Mouse (Mus musculus) forebrain, embryonic 13.5 days (tissue): ENCODE results near the gene Tns3. TPM values are rescaled to one million over a fixed set of nuclear protein-coding genes. Genes with fewer than 3 reads are reported as not detected.
A peak's percentile ranks its signal among the peaks of the same experiment; 100 is the strongest.

Experiments
- ATAC-seq: fragments of 200-750 bp; cut with Nextera tagmentation; 2 replicates; pipeline ENCODE4 v1.8.0; 2017
- H3K27ac ChIP-seq: fragments of 300-500 bp; sonication (generic); 2 replicates; pipeline ENCODE4 v1.5.1; 2015; ENCODE audit warnings: inconsistent platforms, mild to moderate bottlenecking, moderate library complexity
- H3K27me3 ChIP-seq: fragments of 300-500 bp; sonication (generic); 2 replicates; pipeline ENCODE4 v1.6.1; 2015; ENCODE audit warnings: mild to moderate bottlenecking, inconsistent platforms
- H3K36me3 ChIP-seq: fragments of 300-500 bp; sonication (generic); 2 replicates; pipeline ENCODE4 v1.6.1; 2015; ENCODE audit warnings: mild to moderate bottlenecking, inconsistent platforms; ENCODE audit not compliant: poor library complexity, severe bottlenecking
- H3K4me1 ChIP-seq: fragments of 300-500 bp; sonication (generic); 2 replicates; pipeline ENCODE4 v1.6.1; 2015; ENCODE audit warnings: inconsistent platforms
- H3K4me2 ChIP-seq: fragments of 300-500 bp; sonication (generic); 2 replicates; pipeline ENCODE4 v1.6.1; 2015; ENCODE audit warnings: inconsistent platforms, mild to moderate bottlenecking, moderate library complexity
- H3K4me3 ChIP-seq: fragments of 300-500 bp; sonication (generic); 2 replicates; pipeline ENCODE4 v1.5.1; 2015; ENCODE audit warnings: mild to moderate bottlenecking, inconsistent platforms
- H3K9ac ChIP-seq: fragments of 300-500 bp; sonication (generic); 2 replicates; pipeline ENCODE4 v1.6.1; 2015; ENCODE audit warnings: mild to moderate bottlenecking, inconsistent platforms
- H3K9me3 ChIP-seq: fragments of 300-500 bp; sonication (generic); replicated peaks from 2 replicates; pipeline ENCODE4 v1.6.1; 2016; ENCODE audit warnings: inconsistent platforms
- WGBS: fragments of 180-500 bp; shearing (Covaris S2); methylation state at CpG from one replicate; pipeline ENCODE4 v1.1.7; 2015; 5-methylcytosine and 5-hydroxymethylcytosine counted together
- polyA plus RNA-seq: library from polyadenylated mRNA; unstranded; fragments of >200 nt; fragmentation: Nextera tagmentation; extraction: Ambion mirVana; gene quantifications from 2 replicates; pipeline ENCODE4 v1.2.1, GENCODE M21; 2015

The Tns3 gene
- polyA plus RNA-seq, 1 experiment from 2014 or later: 6.6 TPM

DNA sequence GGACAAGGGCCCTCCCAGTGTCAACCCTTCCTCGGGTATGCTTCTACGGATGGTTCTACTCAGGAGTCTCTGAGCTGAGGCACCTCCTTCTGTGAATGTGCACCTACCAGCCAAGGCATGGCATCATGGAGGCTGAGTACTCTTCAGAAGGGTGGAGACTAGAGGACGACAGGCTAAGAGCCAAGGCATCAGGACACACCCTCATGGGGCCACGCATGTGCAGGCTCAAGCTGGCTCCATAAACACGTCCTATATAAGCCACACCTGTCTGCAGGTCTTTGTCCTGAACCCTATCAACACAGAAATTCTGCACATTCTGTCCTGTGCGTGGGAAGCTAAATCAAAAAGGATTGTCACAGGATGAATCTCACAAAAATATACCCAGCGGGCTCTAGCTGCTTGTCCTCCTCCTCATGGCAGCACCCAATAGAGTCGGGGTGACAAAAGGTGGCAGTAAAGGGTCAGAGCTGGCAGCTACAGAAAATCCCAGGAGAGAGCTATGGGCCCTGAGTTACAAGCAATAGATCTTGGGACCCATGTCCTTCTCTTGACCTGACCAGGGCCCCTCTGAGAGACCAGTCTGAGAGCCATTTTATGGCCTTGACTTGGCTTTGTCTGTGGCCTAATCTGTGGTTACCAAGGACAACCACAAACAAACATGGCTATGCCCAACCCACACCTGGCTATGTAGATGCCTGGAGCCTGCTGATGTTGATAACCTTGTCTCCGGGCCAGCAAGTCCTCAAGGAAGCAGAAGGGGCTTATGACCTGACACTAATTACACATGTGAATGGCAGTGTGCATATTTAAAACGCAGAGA lies 82.0 kb downstream of the Tns3 start:
- Histone ChIP-seq H3K9me3 (no peaks in the 10 kb centered on the region), H3K27me3 (no peaks in the 10 kb centered on the region), H3K4me1 (peaks cover 28% of the 10 kb centered on the region), H3K4me3 (no peak overlapping the region), H3K27ac (no peak overlapping the region), H3K9ac (no peak overlapping the region), H3K36me3 (no peaks in the 10 kb centered on the region), H3K4me2 (no peak overlapping the region)
- ATAC-seq: no peak
- 89% methylated on average over 10 of the region's 10 CpGs for WGBS

DNA sequence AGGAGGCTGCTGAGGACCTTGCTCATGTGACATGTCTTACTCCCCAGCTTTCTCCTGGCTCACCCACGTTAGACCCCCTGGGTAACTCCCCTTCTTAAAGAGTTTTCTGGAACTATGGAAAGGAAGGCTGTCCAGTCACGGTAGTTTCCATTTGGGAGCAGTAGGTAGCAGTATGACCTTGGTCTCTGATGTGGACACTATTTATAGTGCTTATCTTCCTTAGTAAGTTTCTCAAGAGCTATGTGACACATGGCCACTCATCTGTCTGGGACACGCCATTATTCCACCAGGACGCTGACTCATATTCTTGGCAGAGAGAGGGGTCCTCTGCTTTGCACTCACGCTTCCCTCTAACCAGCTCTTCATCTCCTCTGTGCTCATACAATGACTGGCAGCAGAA lies 84.5 kb downstream of the Tns3 start:
- H3K9me3 ChIP-seq: no peaks in the 10 kb centered on the region
- H3K36me3 ChIP-seq: no peaks in the 10 kb centered on the region
- WGBS: 85% methylated on average over 5 of the region's 5 CpGs
- H3K9ac ChIP-seq: no peak overlapping the region
- no peak for ATAC-seq
- no peak overlapping the region for H3K4me2 ChIP-seq
- no peaks in the 10 kb centered on the region for H3K27me3 ChIP-seq
- H3K4me1 ChIP-seq: peaks cover 6% of the 10 kb centered on the region
- H3K4me3 ChIP-seq: no peak overlapping the region
- H3K27ac ChIP-seq: no peak overlapping the region

DNA sequence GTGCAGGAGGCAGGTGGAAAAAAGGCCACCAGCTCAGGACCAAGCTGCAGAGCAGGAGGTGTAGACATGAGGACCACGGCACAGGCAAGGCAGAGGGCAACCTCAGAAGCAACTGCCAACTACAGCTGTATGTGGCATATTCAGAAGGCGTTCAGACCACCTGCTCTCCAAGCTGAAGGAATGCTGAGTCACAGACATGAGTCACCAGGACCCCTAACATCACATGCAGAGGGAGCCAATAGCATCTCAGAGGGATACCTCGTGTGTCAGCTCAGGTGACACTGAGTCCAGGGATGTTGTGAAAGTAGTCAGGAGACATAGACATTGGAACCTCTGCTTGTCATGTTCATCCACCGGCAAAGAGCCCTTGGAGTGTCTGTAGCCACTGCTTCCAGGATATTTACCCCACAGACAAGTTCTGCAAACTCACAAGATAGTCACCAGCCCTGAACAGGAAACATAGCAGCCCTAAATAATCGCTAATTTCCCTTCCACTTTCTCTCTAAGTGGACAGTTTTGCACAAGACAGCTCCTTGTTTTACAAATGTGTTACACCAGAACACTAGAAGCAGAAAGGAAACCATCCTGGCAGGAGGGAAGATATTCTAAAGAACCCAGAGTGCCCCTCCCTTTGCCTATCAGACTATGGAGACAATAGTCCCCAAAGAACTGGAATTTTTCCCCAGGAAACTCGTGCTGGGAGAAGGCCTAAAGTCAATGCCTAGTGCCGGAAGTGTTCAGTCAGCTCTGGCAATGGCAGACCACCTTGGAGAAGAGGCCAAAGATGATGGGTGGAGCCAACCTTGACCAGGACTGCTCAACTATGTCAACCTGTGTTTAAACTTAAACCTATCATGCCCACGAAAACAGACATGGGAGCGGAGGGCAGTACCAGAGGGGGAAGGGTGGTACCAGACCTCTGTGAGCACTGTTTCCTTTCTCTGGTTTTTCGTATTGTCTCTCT lies 88.8 kb downstream of the Tns3 start:
- 69% methylated on average over 10 of the region's 10 CpGs for WGBS
- ATAC-seq: no peak
- no peak overlapping the region for H3K27ac ChIP-seq

DNA sequence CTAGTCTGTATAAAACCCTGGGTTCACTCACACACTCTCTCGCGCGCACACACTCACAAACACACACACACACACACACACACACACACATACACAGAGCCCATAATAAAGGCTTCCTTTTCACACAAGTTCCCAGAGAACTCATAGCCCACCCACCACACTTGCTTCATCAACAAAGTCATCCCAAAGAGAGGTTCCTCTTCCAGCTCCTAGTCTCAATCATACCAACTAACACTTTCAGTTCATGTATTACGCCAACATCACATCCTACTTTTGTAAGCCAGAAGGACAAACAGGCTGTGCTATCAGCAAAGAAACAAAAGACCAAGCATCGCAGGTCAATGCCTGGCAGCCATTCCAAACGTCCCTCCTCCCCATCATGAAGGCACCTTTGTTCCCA lies 89.8 kb downstream of the Tns3 start:
- no peak overlapping the region for H3K9ac ChIP-seq
- no peak for ATAC-seq
- WGBS: 80% methylated on average over 6 of the region's 6 CpGs
- H3K27ac ChIP-seq: no peak overlapping the region
- no peaks in the 10 kb centered on the region for H3K27me3 ChIP-seq
- H3K9me3 ChIP-seq: no peaks in the 10 kb centered on the region
- H3K4me1 ChIP-seq: peaks cover 6% of the 10 kb centered on the region; the same call in 1 of the 2 replicates
- no peaks in the 10 kb centered on the region for H3K36me3 ChIP-seq
- H3K4me2 ChIP-seq: no peak overlapping the region
- no peak overlapping the region for H3K4me3 ChIP-seq

More for the DNA sequence above, 88.8 kb downstream of the Tns3 start:
- H3K36me3 ChIP-seq: no peaks in the 10 kb centered on the region
- no peak overlapping the region for H3K4me3 ChIP-seq
- no peaks in the 10 kb centered on the region for H3K9me3 ChIP-seq
- no peaks in the 10 kb centered on the region for H3K27me3 ChIP-seq
- no peak overlapping the region for H3K4me2 ChIP-seq
- no peaks in the 10 kb centered on the region for H3K4me1 ChIP-seq
- no peak overlapping the region for H3K9ac ChIP-seq

DNA sequence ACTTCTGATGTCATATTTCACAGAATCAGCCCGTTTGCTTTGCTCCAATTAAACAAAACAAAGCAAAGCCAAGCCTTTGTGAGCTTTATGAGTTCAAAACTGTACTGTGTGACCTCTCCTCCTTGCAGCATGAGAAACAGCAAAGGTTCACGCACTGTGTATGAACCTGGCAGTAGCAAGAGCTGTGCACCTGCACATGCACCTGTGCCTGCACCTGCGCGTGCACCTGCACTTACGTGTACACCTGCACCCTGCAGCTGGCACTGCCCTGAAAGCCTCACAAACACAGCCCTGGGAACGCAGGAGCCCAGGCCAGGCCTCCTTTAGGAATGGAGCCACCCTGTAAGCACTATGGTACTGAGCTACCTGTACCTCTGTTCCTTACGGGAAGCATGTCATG lies 91.6 kb downstream of the Tns3 start:
- Histone ChIP-seq H3K4me3 (no peak overlapping the region), H3K27ac (no peak overlapping the region), H3K4me1 (peaks cover 14% of the 10 kb centered on the region), H3K4me2 (no peak overlapping the region), H3K36me3 (no peaks in the 10 kb centered on the region), H3K9me3 (no peaks in the 10 kb centered on the region), H3K27me3 (no peaks in the 10 kb centered on the region), H3K9ac (no peak overlapping the region)
- 88% methylated on average over 7 of the region's 7 CpGs for WGBS
- no peak for ATAC-seq

DNA sequence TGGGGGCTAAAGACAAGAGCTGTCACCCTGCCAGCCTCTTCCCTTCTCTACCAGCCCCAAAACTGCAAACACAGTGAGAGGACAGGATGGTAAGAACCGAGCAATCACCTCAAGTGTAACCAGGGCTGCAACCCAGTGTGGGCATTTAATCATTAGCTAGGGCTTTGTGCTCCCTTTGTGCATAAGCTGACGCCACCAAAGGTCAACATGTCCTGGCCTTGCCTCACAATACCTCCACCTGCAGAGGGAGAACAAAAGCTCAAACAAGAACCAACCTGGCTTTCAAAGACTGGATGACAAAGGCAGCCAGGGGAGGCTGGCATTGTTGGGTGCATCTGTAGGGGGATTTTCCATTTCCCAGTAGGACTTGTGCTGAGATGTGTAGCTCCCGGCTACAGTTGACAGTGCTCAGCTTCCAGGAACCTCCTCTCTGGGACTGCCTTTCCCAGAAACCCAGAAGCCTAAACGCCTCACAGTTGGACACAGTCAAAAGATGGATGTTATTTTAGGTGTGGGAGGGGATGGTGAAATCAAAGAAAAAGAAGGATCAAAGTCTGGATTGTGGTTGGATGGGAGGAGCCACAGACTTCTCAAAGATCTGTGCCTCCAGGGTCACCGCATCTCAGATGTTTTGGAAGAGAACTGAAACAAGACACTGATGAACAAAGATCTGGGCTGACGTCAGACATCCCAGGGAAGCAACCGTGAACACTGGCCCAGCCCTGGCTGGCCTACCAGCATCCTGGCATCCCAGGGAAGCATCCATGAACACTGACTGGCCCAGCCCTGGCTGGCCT lies 94.9 kb downstream of the Tns3 start:
- Histone ChIP-seq H3K4me2 (no peak overlapping the region), H3K9ac (no peak overlapping the region), H3K4me1 (peaks cover 14% of the 10 kb centered on the region), H3K27ac (no peak overlapping the region), H3K36me3 (no peaks in the 10 kb centered on the region), H3K9me3 (0 out of 2 replicates have a peak, but pooled peaks cover 5% of the 10 kb centered on the region), H3K27me3 (no peaks in the 10 kb centered on the region), H3K4me3 (no peak overlapping the region)
- WGBS: 12% methylated on average over 7 of the region's 7 CpGs
- ATAC-seq: peak; percentile 19; the same call in 1 of the 2 replicates

DNA sequence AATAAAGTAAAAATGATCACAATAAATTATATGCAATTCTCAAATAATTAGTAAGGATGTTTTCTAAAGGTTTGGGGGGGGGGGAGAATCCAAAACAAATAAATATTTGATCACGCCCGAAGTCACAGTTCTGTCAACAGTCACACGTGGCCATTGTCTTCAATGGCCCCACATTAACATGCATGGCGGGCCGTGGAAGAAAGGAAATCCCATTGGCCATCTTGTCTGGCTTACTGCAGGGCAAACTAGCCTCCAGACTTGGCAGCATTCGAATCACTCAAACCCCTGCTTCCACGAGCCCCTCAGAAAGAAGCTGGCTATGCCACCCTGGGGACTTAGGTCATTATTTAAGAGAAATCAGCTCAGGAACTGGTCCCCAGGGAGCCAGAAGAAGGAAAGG lies 95.5 kb downstream of the Tns3 start:
- H3K9ac ChIP-seq: no peak overlapping the region
- WGBS: 32% methylated on average over 7 of the region's 7 CpGs
- 0 out of 2 replicates have a peak, but pooled peaks cover 5% of the 10 kb centered on the region for H3K9me3 ChIP-seq
- H3K36me3 ChIP-seq: no peaks in the 10 kb centered on the region
- peaks cover 14% of the 10 kb centered on the region for H3K4me1 ChIP-seq
- no peak overlapping the region for H3K4me3 ChIP-seq
- H3K27ac ChIP-seq: no peak overlapping the region
- H3K4me2 ChIP-seq: no peak overlapping the region
- no peak for ATAC-seq
- H3K27me3 ChIP-seq: no peaks in the 10 kb centered on the region

DNA sequence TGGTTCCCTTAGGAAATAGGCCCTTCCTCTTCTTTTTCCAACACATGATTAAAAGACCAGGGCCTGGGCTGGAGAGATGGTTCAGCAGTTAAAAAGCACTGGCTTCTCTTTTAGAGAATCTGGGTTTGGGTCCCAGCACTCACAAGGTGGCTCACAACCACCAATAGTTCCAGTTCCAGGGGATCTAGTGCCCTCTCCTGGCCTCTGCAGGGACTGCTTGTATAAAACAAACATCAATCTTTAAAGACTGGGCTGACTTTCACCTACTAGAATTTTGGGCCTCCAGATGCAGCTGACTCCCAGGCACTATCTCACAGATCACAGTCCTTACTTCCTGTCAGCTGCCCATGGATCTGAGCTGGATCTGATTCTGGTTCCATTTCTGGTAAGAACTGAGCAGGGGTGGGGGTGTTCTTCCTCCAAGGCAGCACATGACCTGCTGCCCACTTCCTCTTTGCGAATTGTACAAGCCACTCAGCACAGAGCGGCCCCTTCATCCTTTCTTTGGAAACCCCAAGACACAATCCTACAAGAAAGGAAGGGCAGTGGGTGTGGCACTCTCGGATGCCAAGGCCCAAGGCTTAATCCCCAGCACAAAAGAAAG lies 98.0 kb downstream of the Tns3 start:
- ATAC-seq: no peak
- no peaks in the 10 kb centered on the region for H3K27me3 ChIP-seq
- no peak overlapping the region for H3K4me2 ChIP-seq
- no peak overlapping the region for H3K9ac ChIP-seq
- peaks cover 16% of the 10 kb centered on the region for H3K4me1 ChIP-seq
- H3K9me3 ChIP-seq: 0 out of 2 replicates have a peak, but pooled peaks cover 5% of the 10 kb centered on the region
- no peak overlapping the region for H3K27ac ChIP-seq
- H3K4me3 ChIP-seq: no peak overlapping the region
- 42% methylated on average over 3 of the region's 3 CpGs for WGBS
- H3K36me3 ChIP-seq: no peaks in the 10 kb centered on the region

DNA sequence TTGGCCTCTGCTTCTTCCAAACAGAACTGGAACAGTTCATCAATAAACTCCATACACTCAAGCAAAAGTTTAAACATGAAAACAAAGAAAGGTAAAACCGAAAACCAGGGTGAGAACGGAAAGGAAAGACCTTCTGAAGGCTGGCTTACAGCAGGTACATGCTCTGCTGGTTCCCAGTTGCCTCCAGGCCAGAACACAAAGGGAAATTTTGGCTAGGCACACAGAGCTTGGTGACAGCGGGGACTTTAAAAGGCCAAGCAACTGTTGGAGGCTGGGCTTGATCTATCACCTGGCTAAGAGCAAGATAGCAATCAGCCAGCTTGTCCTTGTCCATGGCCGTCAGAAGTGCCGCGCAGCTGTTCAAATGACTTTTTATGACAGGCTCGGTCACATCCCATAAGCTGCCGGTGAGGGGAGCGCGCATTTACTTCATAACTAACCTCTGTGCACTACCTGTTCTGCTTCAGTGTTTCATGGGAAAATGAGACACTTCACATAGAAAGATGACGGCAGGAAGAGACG lies 105.5 kb downstream of the Tns3 start:
- no peaks in the 10 kb centered on the region for H3K27me3 ChIP-seq
- peaks cover 15% of the 10 kb centered on the region for H3K4me1 ChIP-seq
- H3K9me3 ChIP-seq: no peaks in the 10 kb centered on the region
- no peak overlapping the region for H3K27ac ChIP-seq
- no peak overlapping the region for H3K4me3 ChIP-seq
- 94% methylated on average over 12 of the region's 12 CpGs for WGBS
- no peak overlapping the region for H3K9ac ChIP-seq
- no peak overlapping the region for H3K4me2 ChIP-seq
- ATAC-seq: no peak
- no peaks in the 10 kb centered on the region for H3K36me3 ChIP-seq

DNA sequence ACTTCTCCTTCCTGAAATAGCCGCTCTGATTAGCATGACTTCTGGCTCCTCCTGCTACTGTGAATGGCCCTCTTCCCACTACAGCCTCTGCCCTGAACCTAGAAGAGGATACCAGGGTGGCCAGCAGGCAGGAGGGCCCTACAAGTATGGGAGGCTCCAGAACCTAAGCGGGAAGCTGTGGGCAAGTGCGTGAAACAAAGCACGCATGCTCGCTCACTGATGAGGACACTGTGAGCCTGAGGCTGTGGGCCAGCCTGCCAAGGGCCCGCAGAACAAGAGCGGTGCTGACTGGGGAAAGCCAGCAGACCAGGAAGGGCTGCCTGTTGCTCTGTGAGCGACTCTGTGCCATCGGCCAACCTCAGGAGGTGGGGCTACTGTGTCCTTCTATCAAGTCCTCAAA lies 106.1 kb downstream of the Tns3 start:
- no peak overlapping the region for H3K27ac ChIP-seq
- peaks cover 15% of the 10 kb centered on the region for H3K4me1 ChIP-seq
- no peak overlapping the region for H3K4me3 ChIP-seq
- H3K36me3 ChIP-seq: no peaks in the 10 kb centered on the region
- WGBS: 88% methylated on average over 9 of the region's 9 CpGs
- H3K27me3 ChIP-seq: no peaks in the 10 kb centered on the region
- H3K9ac ChIP-seq: no peak overlapping the region
- H3K4me2 ChIP-seq: no peak overlapping the region
- no peak for ATAC-seq
- H3K9me3 ChIP-seq: no peaks in the 10 kb centered on the region

DNA sequence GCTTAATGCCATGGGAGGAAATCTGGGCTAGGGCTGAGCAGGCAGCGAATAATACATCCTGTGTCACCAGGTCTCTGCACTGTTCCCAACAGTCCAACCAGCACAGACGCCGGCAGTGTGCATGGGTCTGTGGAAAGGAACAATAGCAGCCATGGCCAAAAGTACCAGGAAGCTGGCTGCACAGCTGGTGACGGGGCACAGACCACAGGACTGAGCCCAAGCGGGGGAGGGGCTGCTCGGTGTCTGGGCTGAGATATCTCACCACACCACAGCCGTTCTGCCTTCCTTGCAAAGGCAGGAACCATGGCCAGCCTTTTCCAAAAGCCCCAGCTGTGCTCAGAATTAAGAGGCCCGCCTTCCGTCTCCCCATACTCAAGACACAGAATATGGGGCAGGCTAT lies 107.3 kb downstream of the Tns3 start:
- Histone ChIP-seq H3K27me3 (no peaks in the 10 kb centered on the region), H3K9me3 (no peaks in the 10 kb centered on the region), H3K4me1 (peaks cover 12% of the 10 kb centered on the region), H3K36me3 (no peaks in the 10 kb centered on the region), H3K27ac (no peak overlapping the region), H3K4me3 (no peak overlapping the region), H3K4me2 (no peak overlapping the region), H3K9ac (no peak overlapping the region)
- 21% methylated on average over 9 of the region's 9 CpGs for WGBS
- ATAC-seq: peak; percentile 63
